ENCODE assay signal across 8 mouse cellular contexts in the genomic region with DNA sequence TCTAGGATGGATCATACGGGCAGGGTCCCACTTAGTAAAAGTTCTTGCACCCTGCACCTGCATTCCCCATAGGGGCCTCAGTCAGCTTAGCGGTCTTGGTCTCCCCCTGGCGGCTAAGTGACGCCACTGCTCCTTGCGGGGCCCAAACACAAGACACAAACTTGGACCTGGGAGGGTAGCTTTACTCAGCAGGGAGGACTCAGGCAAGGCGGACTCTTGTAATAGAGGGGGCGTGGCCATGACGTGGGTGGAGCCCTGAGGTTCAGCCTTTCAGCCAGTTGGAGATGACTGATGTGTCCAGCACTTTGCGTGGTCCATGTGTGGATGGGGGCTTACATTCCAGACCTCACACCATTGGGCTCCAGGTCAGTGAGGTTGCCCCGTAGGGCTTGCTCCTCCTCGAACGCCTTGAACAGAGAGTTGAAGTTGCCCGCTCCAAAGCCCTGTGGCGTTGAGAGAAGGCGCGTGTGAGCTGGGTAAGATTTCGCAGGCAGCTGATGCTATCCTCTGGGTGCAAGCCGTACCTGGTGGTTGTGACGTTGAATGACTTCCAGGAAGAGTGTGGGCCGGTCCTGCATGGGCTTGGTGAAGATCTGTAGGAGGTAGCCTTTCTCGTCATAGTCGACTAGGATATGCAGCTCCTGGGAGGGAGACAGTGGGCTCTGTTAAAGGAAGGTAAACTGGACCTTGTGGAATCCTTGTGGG. TPM values are rescaled to one million over a fixed set of nuclear protein-coding genes. Genes with fewer than 3 reads are reported as not detected.
DNase-seq lines count a peak whose midpoint lies in the region; ATAC-seq lines count a peak whose summit lies in the region.

No protein-coding gene starts in this region.

- H3K9me3 ChIP-seq in embryonic facial prominence, embryonic 12.5 days = no peaks in the 10 kb centered on the region
- H3K9me3 ChIP-seq in limb, embryonic 11.5 days (ENCODE audit: control insufficient read depth, low read length) = no peaks in the 10 kb centered on the region
- no peaks in the 10 kb centered on the region for H3K9me3 ChIP-seq in midbrain, embryonic 14.5 days (ENCODE audit: control insufficient read depth, low read length)

- H3K4me1 ChIP-seq in embryonic facial prominence, embryonic 12.5 days = peaks cover 19% of the 10 kb centered on the region
- no peaks in the 10 kb centered on the region for H3K4me1 ChIP-seq in limb, embryonic 11.5 days (ENCODE audit: control insufficient read depth, insufficient read depth, low read length)
- H3K4me1 ChIP-seq in midbrain, embryonic 14.5 days (ENCODE audit: control insufficient read depth, insufficient read depth, low read length) = 0 out of 2 replicates have a peak, but pooled peaks cover 4% of the 10 kb centered on the region

- WGBS in embryonic facial prominence, embryonic 12.5 days = 9% methylated on average over 22 of the region's 22 CpGs
- WGBS in limb, embryonic 11.5 days = 12% methylated on average over 22 of the region's 22 CpGs
- WGBS in midbrain, embryonic 14.5 days = 15% methylated on average over 22 of the region's 22 CpGs

- H3K27ac ChIP-seq in embryonic facial prominence, embryonic 12.5 days = no peak overlapping the region
- H3K27ac ChIP-seq in limb, embryonic 11.5 days (replicated peaks; ENCODE audit: low read depth, low read length) = no peak overlapping the region
- H3K27ac ChIP-seq in midbrain, embryonic 14.5 days (replicated peaks; ENCODE audit: low read depth, low read length) = no peak overlapping the region

- H3K36me3 ChIP-seq in embryonic facial prominence, embryonic 12.5 days = peaks cover 6% of the 10 kb centered on the region
- no peaks in the 10 kb centered on the region for H3K36me3 ChIP-seq in limb, embryonic 11.5 days (ENCODE audit: control insufficient read depth, insufficient read depth, low read length)
- H3K36me3 ChIP-seq in midbrain, embryonic 14.5 days (ENCODE audit: control insufficient read depth, insufficient read depth, low read length) = peaks cover 7% of the 10 kb centered on the region

- ATAC-seq in embryonic facial prominence, embryonic 12.5 days (ENCODE audit: insufficient number of reproducible peaks, insufficient read depth, low FRiP score, low TSS enrichment) = peak; percentile 54
- ATAC-seq in limb, embryonic 11.5 days (ENCODE audit: insufficient number of reproducible peaks, low FRiP score, low TSS enrichment, low read depth) = peak; percentile 80
- ATAC-seq in midbrain, embryonic 14.5 days (ENCODE audit: low FRiP score, low TSS enrichment) = no peak; the same call in 1 of the 2 replicates

- H3K4me2 ChIP-seq in embryonic facial prominence, embryonic 12.5 days (replicated peaks) = peak overlapping the region; percentile 57
- peak overlapping the region; percentile 42 for H3K4me2 ChIP-seq in limb, embryonic 11.5 days (ENCODE audit: low read depth, severe bottlenecking)
- H3K4me2 ChIP-seq in midbrain, embryonic 14.5 days (ENCODE audit: low read length) = peak overlapping the region; percentile 37

- H3K9ac ChIP-seq in embryonic facial prominence, embryonic 12.5 days = no peak overlapping the region
- H3K9ac ChIP-seq in limb, embryonic 11.5 days (ENCODE audit: low read length) = no peak overlapping the region
- H3K9ac ChIP-seq in midbrain, embryonic 14.5 days (replicated peaks; ENCODE audit: low read length) = no peak overlapping the region; the same call in 1 of the 2 replicates

- peak; percentile 69 for DNase-seq in 3134 (ENCODE audit: extremely low read depth, insufficient read length, low spot score)
- DNase-seq in adrenal gland, postnatal 25 days = peak; percentile 82
- DNase-seq in heart, adult 11 months = peak; percentile 97
- peak; percentile 89 for DNase-seq in kidney, adult 11 months
- peak; percentile 95 for DNase-seq in limb, embryonic 11.5 days (ENCODE audit: low spot score)
- DNase-seq in midbrain, embryonic 14.5 days = peak; percentile 88
- DNase-seq in spleen, adult 12 weeks (ENCODE audit: low spot score) = peak; percentile 77

- H3K27me3 ChIP-seq in embryonic facial prominence, embryonic 12.5 days = no peaks in the 10 kb centered on the region
- no peaks in the 10 kb centered on the region for H3K27me3 ChIP-seq in limb, embryonic 11.5 days (ENCODE audit: control insufficient read depth, insufficient read depth, low read length)
- no peaks in the 10 kb centered on the region for H3K27me3 ChIP-seq in midbrain, embryonic 14.5 days (ENCODE audit: control insufficient read depth, insufficient read depth, low read length)

- H3K4me3 ChIP-seq in embryonic facial prominence, embryonic 12.5 days = peak overlapping the region; percentile 29
- peak overlapping the region; percentile 9; the same call in 1 of the 2 replicates for H3K4me3 ChIP-seq in limb, embryonic 11.5 days (ENCODE audit: low read depth, low read length)
- H3K4me3 ChIP-seq in midbrain, embryonic 14.5 days (replicated peaks; ENCODE audit: low read depth, low read length) = no peak overlapping the region

RNA-seq across cellular contexts. Expression of a gene that starts 2.6 kb away (rescaled TPM):
- total RNA-seq in adrenal gland, postnatal 25 days (2021) = 26.8 and 30.8 TPM in 2 replicates
- 89.0 and 95.5 TPM in 2 replicates for polyA plus RNA-seq in embryonic facial prominence, embryonic 12.5 days (2016; fragmentation: Nextera tagmentation; extraction: Ambion mirVana)
- polyA plus RNA-seq in limb, embryonic 11.5 days (2014; fragmentation: Nextera tagmentation; extraction: Ambion mirVana) = 82.6 and 85.8 TPM in 2 replicates
- 51.3 and 61.2 TPM in 2 replicates for polyA plus RNA-seq in midbrain, embryonic 14.5 days (2014; fragmentation: Nextera tagmentation; extraction: Ambion mirVana)

RNA-seq across cellular contexts. Expression of a gene that starts 10.7 kb away (rescaled TPM):
- total RNA-seq in adrenal gland, postnatal 25 days (2021) = 1.4 and 25.2 TPM in 2 replicates
- polyA plus RNA-seq in embryonic facial prominence, embryonic 12.5 days (2016; fragmentation: Nextera tagmentation; extraction: Ambion mirVana) = not detected in 2 replicates
- polyA plus RNA-seq in limb, embryonic 11.5 days (2014; fragmentation: Nextera tagmentation; extraction: Ambion mirVana) = not detected in 2 replicates
- polyA plus RNA-seq in midbrain, embryonic 14.5 days (2014; fragmentation: Nextera tagmentation; extraction: Ambion mirVana) = not detected in 2 replicates

RNA-seq across cellular contexts. Expression of a gene that starts 29.8 kb away (rescaled TPM):
- total RNA-seq in adrenal gland, postnatal 25 days (2021) = 34.7 and 41.6 TPM in 2 replicates
- polyA plus RNA-seq in embryonic facial prominence, embryonic 12.5 days (2016; fragmentation: Nextera tagmentation; extraction: Ambion mirVana) = 11.7 and 12.4 TPM in 2 replicates
- polyA plus RNA-seq in limb, embryonic 11.5 days (2014; fragmentation: Nextera tagmentation; extraction: Ambion mirVana) = 12.0 and 14.0 TPM in 2 replicates
- polyA plus RNA-seq in midbrain, embryonic 14.5 days (2014; fragmentation: Nextera tagmentation; extraction: Ambion mirVana) = 14.2 and 15.0 TPM in 2 replicates

RNA-seq across cellular contexts. Expression of a gene that starts 39.3 kb away (rescaled TPM):
- total RNA-seq in adrenal gland, postnatal 25 days (2021) = 1.1 and 1.6 TPM in 2 replicates
- 2.9 and 3.4 TPM in 2 replicates for polyA plus RNA-seq in embryonic facial prominence, embryonic 12.5 days (2016; fragmentation: Nextera tagmentation; extraction: Ambion mirVana)
- polyA plus RNA-seq in limb, embryonic 11.5 days (2014; fragmentation: Nextera tagmentation; extraction: Ambion mirVana) = 2.9 and 3.6 TPM in 2 replicates
- polyA plus RNA-seq in midbrain, embryonic 14.5 days (2014; fragmentation: Nextera tagmentation; extraction: Ambion mirVana) = 7.1 and 8.9 TPM in 2 replicates
